12 mouse cellular contexts compared by ENCODE assay signal in the genomic region with DNA sequence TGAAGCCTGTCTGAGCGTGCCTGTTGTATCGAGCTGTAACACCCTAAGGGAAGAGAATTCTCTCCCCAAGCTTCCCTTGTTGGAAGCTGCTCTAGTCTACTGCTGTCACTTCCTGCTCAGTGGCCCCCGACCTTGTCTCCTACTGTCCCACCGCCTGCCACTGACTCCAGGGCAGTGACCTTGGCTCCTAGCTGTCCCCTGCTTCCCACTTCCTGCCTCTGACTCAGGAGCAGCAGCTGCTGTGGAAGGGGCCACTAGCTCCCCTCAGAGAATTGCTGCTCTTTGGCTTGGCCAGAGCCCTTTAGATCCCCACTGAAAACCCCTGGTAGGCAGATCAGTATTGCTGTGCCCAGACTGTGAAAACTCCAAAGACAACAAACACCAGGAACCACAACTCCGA. TPM values are rescaled to one million over a fixed set of nuclear protein-coding genes. Genes with fewer than 3 reads are reported as not detected.
DNase-seq lines count a peak whose midpoint lies in the region; ATAC-seq and TF ChIP-seq lines count a peak whose summit lies in the region.
"Had no signal": no experiment of that assay in that cellular context is flagged by ENCODE, and none has a peak within 500 bp of the region (broad histone marks: within the 10 kb centered on the region; RNA-seq: fewer than 3 reads in every experiment).

No protein-coding gene starts in this region.

- WGBS in lung, postnatal 0 days, result 33% methylated on average over 5 of the region's 5 CpGs
- WGBS in liver, adult 2 months, result 33% methylated on average over 5 of the region's 5 CpGs

- ATAC-seq in lung, postnatal 0 days, result peak; percentile 53; the same call in 1 of the 2 replicates
- 0 out of 2 replicates have a peak, but pooled peaks have one; percentile 27 for ATAC-seq in granulocyte monocyte progenitor cell, adult 5-6 weeks (replicated peaks; ENCODE audit: poor library complexity, severe bottlenecking)
- ATAC-seq: intestine, embryonic 15.5 days had no signal

- no peaks in the 10 kb centered on the region for H3K9me3 ChIP-seq in lung, postnatal 0 days (ENCODE audit: low read length)
- H3K9me3 ChIP-seq: intestine, embryonic 15.5 days; liver, embryonic 13.5 days had no signal

- H3K79me2 ChIP-seq in liver, adult 2 months (ENCODE audit: control insufficient read depth, insufficient read depth, low read length), result no peaks in the 10 kb centered on the region

- no peak for TF ChIP-seq EP300 in lung, postnatal 0 days (IDR thresholded peaks at IDR 0.05)

- H3K27ac ChIP-seq in lung, postnatal 0 days (ENCODE audit: low read length), result no peak overlapping the region
- H3K27ac ChIP-seq in liver, adult 2 months (replicated peaks; ENCODE audit: insufficient read depth, low read depth, low read length), result peak overlapping the region; percentile 29; the same call in 1 of the 2 replicates
- H3K27ac ChIP-seq: intestine, embryonic 15.5 days; liver, embryonic 13.5 days had no signal

- no peaks in the 10 kb centered on the region for H3K36me3 ChIP-seq in lung, postnatal 0 days (ENCODE audit: insufficient read depth, low read length)
- H3K36me3 ChIP-seq in liver, adult 2 months (ENCODE audit: control insufficient read depth, insufficient read depth, low read length), result no peaks in the 10 kb centered on the region
- H3K36me3 ChIP-seq: intestine, embryonic 15.5 days; liver, embryonic 13.5 days had no signal

- peak; percentile 55 to 58 for DNase-seq in adrenal gland, postnatal 36 days
- DNase-seq in adrenal gland, postnatal 10 days, result no peak
- no peak for DNase-seq in lung, postnatal 0 days (ENCODE audit: low spot score)
- no peak for DNase-seq in lung, postnatal 36 days
- no peak for DNase-seq in liver, adult 2 months (ENCODE audit: extremely low read depth, low read depth, low spot score)
- DNase-seq in left cerebral cortex, postnatal 4 days, result no peak
- no peak for DNase-seq in left cerebral cortex, adult 11 months (ENCODE audit: low spot score)
- DNase-seq: liver, embryonic 13.5 days had no signal

- H3K4me1 ChIP-seq in lung, postnatal 0 days (ENCODE audit: insufficient read depth, low read depth, low read length), result no peaks in the 10 kb centered on the region
- no peaks in the 10 kb centered on the region for H3K4me1 ChIP-seq in liver, adult 2 months (ENCODE audit: control insufficient read depth, insufficient read depth, low read length)

- H3K27me3 ChIP-seq in lung, postnatal 0 days (replicated peaks; ENCODE audit: insufficient read depth, low read length), result no peaks in the 10 kb centered on the region
- H3K27me3 ChIP-seq in liver, adult 2 months (ENCODE audit: control insufficient read depth, insufficient read depth, low read length), result no peaks in the 10 kb centered on the region
- H3K27me3 ChIP-seq: intestine, embryonic 15.5 days had no signal

- no peak for TF ChIP-seq POLR2A in liver, adult 2 months (IDR thresholded peaks at IDR 0.05; ENCODE audit: extremely low read depth, insufficient read depth, low read length)

- no peak overlapping the region for H3K4me2 ChIP-seq in lung, postnatal 0 days (replicated peaks; ENCODE audit: low read depth, low read length)
- H3K4me2 ChIP-seq: intestine, embryonic 15.5 days; liver, embryonic 13.5 days had no signal

- H3K4me3 ChIP-seq in lung, postnatal 0 days (ENCODE audit: low read depth, low read length), result no peak overlapping the region
- no peak overlapping the region for H3K4me3 ChIP-seq in liver, adult 2 months (ENCODE audit: insufficient read depth, low read depth, low read length)
- H3K4me3 ChIP-seq: erythroblast, embryonic 14.5 days; intestine, embryonic 15.5 days; liver, embryonic 13.5 days; myocyte had no signal

- H3K9ac ChIP-seq in lung, postnatal 0 days (replicated peaks; ENCODE audit: low read depth), result no peak overlapping the region
- no peak overlapping the region for H3K9ac ChIP-seq in liver, adult 2 months (ENCODE audit: low read depth, low read length)
- H3K9ac ChIP-seq: intestine, embryonic 15.5 days; liver, embryonic 13.5 days had no signal

- intact Hi-C loops in left cerebral cortex, postnatal 4 days (cut with DNase I), result no loop called here

- no peak for TF ChIP-seq CTCF in lung, postnatal 0 days (IDR thresholded peaks at IDR 0.05)
- TF ChIP-seq CTCF in liver, adult 2 months (IDR thresholded peaks at IDR 0.05; ENCODE audit: low read depth, low read length), result no peak

RNA-seq across cellular contexts. Expression of a gene that starts 17.7 kb away (rescaled TPM):
- 10 to 100 TPM in 1 of 2 experiments, 1 to 10 TPM in 1; 8.1 to 11.2 TPM for total RNA-seq in adrenal gland, postnatal 36 days (2021)
- 10 to 100 TPM in 1 of 2 experiments, 1 to 10 TPM in 1; 8.0 to 12.0 TPM for total RNA-seq in adrenal gland, postnatal 10 days (2021)
- 2.2 and 3.1 TPM in 2 replicates for polyA plus RNA-seq in lung, postnatal 0 days (2015; fragmentation: Nextera tagmentation; extraction: Ambion mirVana)
- total RNA-seq in granulocyte monocyte progenitor cell, adult 5-6 weeks (2014; fragmentation: Nextera tagmentation), result 30.6 and 48.4 TPM in 2 replicates
- 44.6 and 48.6 TPM in 2 replicates for total RNA-seq in granulocyte monocyte progenitor cell, adult 5-6 weeks (2017)
- 2.7 and 3.1 TPM in 2 replicates for total RNA-seq in liver, adult 2 months (2014; rRNA removed)
- 0.20 and 0.25 TPM in 2 replicates for polyA plus RNA-seq in liver, adult 2 months (2012; rRNA removed)
- total RNA-seq in left cerebral cortex, postnatal 4 days (2021), result 1 to 10 TPM; 1.2 to 1.8 TPM

RNA-seq across cellular contexts. Expression of a gene that starts 22.8 kb away (rescaled TPM):
- total RNA-seq in adrenal gland, postnatal 36 days (2021), result 10 to 100 TPM; 30.9 to 39.7 TPM
- 10 to 100 TPM; 46.0 to 46.6 TPM for total RNA-seq in adrenal gland, postnatal 10 days (2021)
- 25.8 and 29.9 TPM in 2 replicates for polyA plus RNA-seq in lung, postnatal 0 days (2015; fragmentation: Nextera tagmentation; extraction: Ambion mirVana)
- total RNA-seq in granulocyte monocyte progenitor cell, adult 5-6 weeks (2014; fragmentation: Nextera tagmentation), result 1.7 TPM in 1 of 2 replicates, not detected in the other
- total RNA-seq in granulocyte monocyte progenitor cell, adult 5-6 weeks (2017), result 0.82 and 3.3 TPM in 2 replicates
- total RNA-seq in liver, adult 2 months (2014; rRNA removed), result 9.5 and 12.0 TPM in 2 replicates
- 0.83 and 1.3 TPM in 2 replicates for polyA plus RNA-seq in liver, adult 2 months (2012; rRNA removed)
- total RNA-seq in left cerebral cortex, postnatal 4 days (2021), result 1 to 10 TPM; 2.6 to 4.2 TPM

RNA-seq across cellular contexts. Expression of a gene that starts 46.7 kb away (rescaled TPM):
- total RNA-seq in adrenal gland, postnatal 36 days (2021), result 1 to 10 TPM; 1.5 to 2.5 TPM
- under 1 TPM; 0.66 to 0.91 TPM for total RNA-seq in adrenal gland, postnatal 10 days (2021)
- 0.33 and 0.54 TPM in 2 replicates for polyA plus RNA-seq in lung, postnatal 0 days (2015; fragmentation: Nextera tagmentation; extraction: Ambion mirVana)
- 8.5 and 8.9 TPM in 2 replicates for total RNA-seq in granulocyte monocyte progenitor cell, adult 5-6 weeks (2014; fragmentation: Nextera tagmentation)
- 7.6 and 10.2 TPM in 2 replicates for total RNA-seq in granulocyte monocyte progenitor cell, adult 5-6 weeks (2017)
- 2.6 and 4.4 TPM in 2 replicates for total RNA-seq in liver, adult 2 months (2014; rRNA removed)
- polyA plus RNA-seq in liver, adult 2 months (2012; rRNA removed), result 0.30 and 0.50 TPM in 2 replicates
- total RNA-seq in left cerebral cortex, postnatal 4 days (2021), result under 1 TPM in 1 of 2 experiments, not detected in 1; 0.12 TPM
- polyA plus RNA-seq: erythroblast, embryonic 14.5 days; myocyte had no signal

Comparison
In these comparisons a context has a peak if more than half of its experiments do, and no peak if none do; other contexts are left out.
1. DNase-seq: peak in adrenal gland, postnatal 36 days (2 of 2); none in adrenal gland, postnatal 10 days (single experiment), lung, postnatal 0 days (single experiment), lung, postnatal 36 days (single experiment), liver, adult 2 months (single experiment), left cerebral cortex, postnatal 4 days (single experiment) and left cerebral cortex, adult 11 months (single experiment).